Mouse (Mus musculus) erythroblast, embryonic 14.5 days (primary cell): ENCODE measurements at regions not wholly inside any gene's neighbourhood (a gene's known extent, or its start where the extent isn't known, plus 50 kb on each side); places are given as distances from the start of the nearest gene placed in this dataset.

ENCODE experiments used
- H3K27me3 ChIP-seq: 2 replicates; pipeline ENCODE4 v1.6.1; 2012; ENCODE audit warnings: inconsistent platforms; ENCODE audit not compliant: control insufficient read depth
- H3K36me3 ChIP-seq: 2 replicates; pipeline ENCODE4 v1.6.1; 2012; ENCODE audit warnings: mild to moderate bottlenecking, inconsistent platforms; ENCODE audit not compliant: control insufficient read depth
- H3K4me1 ChIP-seq: 2 replicates; pipeline ENCODE4 v1.6.1; 2012; ENCODE audit warnings: inconsistent platforms; ENCODE audit not compliant: control insufficient read depth
- H3K4me3 ChIP-seq: replicated peaks from 2 replicates; pipeline ENCODE3; 2012; ENCODE audit warnings: moderate library complexity, mild to moderate bottlenecking, inconsistent platforms
- H3K9me3 ChIP-seq: 2 replicates; pipeline ENCODE4 v1.6.1; 2012; ENCODE audit warnings: low read length, inconsistent platforms, mixed read lengths; ENCODE audit not compliant: control insufficient read depth
- GATA1 ChIP-seq: IDR thresholded peaks from 2 replicates; pipeline ENCODE4 v1.6.1; 2012; ENCODE audit warnings: low read length, inconsistent platforms, mixed read lengths
- TAL1 ChIP-seq: IDR thresholded peaks from 3 replicates; pipeline ENCODE4 v1.6.1; 2012; ENCODE audit warnings: low read length, inconsistent platforms, mixed read lengths

DNA sequence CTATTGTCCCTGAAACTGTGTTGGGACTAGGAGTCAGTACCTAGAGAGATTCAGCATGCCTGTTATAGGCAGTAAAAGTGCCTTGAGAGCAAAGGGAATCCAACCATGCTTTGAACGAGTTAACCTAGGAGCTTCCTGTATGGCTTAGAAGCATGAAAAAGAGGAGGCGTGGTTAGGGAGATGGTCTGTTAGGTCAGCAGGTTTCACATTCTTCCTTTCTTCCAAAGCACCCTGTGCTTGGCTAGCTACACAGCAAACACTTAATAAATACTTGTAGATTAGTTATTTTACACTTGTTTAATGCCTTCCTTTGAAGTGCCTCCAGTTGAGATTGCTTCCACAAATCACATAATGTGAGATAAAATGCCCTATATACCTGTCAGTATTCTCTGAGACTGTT, 284.9 kb upstream of the Adgra3 start:
- Histone ChIP-seq H3K4me3 (no peak overlapping the region), H3K36me3 (no peaks in the 10 kb centered on the region), H3K27me3 (no peaks in the 10 kb centered on the region), H3K4me1 (no peaks in the 10 kb centered on the region), H3K9me3 (no peaks in the 10 kb centered on the region)
- TF ChIP-seq TAL1, result no peak
- no peak for TF ChIP-seq GATA1

DNA sequence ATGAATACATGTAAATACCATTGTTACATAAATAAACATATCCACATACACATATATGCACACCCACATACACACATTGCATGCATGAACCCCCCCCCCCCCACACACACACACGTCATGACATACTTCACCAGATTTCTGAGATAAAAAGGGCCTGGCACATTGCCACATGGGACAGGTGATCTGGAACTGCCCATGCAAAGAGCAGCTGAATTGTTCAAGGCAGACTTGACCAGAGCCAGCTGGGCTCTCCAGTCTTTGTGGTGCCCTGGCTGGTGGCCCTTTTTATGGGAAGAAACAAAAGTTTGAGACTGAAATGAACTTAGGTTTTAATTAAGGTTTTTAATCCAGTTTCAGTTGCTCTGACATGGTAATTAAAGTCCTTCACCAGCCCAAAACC, 250.7 kb upstream of the Adgra3 start:
- H3K27me3 ChIP-seq, result no peaks in the 10 kb centered on the region
- no peaks in the 10 kb centered on the region for H3K9me3 ChIP-seq
- H3K4me3 ChIP-seq, result no peak overlapping the region
- H3K36me3 ChIP-seq, result no peaks in the 10 kb centered on the region
- TF ChIP-seq GATA1 (no peak), TAL1 (no peak)
- no peaks in the 10 kb centered on the region for H3K4me1 ChIP-seq

DNA sequence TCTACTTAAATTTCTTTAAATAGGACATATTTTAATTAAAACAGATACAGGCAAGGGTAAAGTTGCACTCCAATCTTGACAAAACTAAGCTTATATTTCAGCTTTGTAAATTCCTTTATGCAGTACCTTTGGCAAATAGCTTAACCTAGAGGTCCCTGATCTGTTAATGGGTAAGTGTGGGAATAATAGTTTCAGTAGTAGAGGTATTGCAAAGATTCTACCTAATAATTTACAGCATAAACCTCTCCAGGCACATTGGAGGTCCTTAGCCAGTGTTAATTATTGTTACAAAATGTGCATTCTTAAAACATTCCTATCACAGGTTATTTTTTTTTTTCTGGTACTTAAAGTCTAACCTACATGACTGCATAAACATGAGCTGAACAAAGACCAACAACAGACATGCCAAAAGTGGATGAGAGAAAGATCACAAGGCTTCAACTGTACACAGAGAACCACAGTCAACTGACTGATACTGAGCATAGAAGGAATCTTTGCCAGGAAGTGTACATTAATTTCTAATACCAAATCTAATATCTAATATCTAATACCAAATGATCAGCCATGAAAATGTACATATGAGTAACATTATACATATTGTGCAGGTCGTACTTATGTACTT, 245.2 kb upstream of the Adgra3 start:
- H3K36me3 ChIP-seq, result no peaks in the 10 kb centered on the region
- no peaks in the 10 kb centered on the region for H3K4me1 ChIP-seq
- H3K4me3 ChIP-seq, result no peak overlapping the region
- no peaks in the 10 kb centered on the region for H3K27me3 ChIP-seq
- TF ChIP-seq TAL1 (no peak), GATA1 (no peak)
- no peaks in the 10 kb centered on the region for H3K9me3 ChIP-seq

DNA sequence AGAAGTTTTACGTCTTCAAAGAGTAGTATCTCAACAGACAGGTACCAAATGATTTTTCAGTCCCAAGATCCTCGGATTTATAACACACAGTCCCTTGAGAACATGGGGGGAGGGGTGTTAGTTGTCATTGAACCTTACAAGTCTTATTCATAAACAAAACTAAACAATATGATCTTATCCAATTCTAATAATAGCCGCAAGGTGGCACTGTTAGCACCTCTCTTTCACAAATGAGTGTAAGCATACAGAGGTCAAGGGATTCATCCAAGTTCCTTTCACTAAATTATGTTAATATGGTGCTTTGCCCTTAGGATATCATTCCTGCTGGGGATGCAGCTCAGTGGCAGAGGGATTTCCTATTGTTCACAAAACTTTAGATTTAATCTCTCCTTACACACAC, 235.0 kb upstream of the Adgra3 start:
- H3K9me3 ChIP-seq, result no peaks in the 10 kb centered on the region
- H3K4me1 ChIP-seq, result no peaks in the 10 kb centered on the region
- H3K36me3 ChIP-seq, result no peaks in the 10 kb centered on the region
- H3K4me3 ChIP-seq, result no peak overlapping the region
- no peaks in the 10 kb centered on the region for H3K27me3 ChIP-seq
- no peak for TF ChIP-seq GATA1
- no peak for TF ChIP-seq TAL1

DNA sequence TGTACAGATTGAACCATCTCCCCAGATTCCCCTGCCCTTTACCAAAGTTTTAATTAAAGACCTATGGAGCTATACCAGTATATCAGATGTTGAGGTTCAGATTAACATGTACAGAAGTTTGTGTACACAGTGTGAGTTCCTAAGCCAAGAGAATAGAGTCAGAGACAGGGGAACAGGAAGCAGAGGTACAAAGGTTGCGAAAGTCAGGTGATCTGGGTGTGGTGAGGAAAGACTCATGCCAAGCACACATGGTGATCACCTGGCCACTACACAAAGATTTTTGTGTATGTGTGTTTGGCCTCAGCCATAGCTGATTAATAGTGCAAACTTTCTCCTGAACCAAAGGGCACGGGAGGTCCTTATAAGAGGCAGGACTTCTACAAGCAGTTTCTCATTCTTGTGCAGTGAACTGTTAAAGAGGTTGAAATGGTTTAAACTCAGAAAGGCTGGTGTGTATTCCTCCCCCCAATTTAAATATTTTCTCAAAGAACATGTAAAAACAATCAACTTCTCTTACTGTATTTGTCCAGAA, 232.1 kb upstream of the Adgra3 start:
- no peak for TF ChIP-seq TAL1
- TF ChIP-seq GATA1, result no peak
- H3K9me3 ChIP-seq, result no peaks in the 10 kb centered on the region
- H3K27me3 ChIP-seq, result no peaks in the 10 kb centered on the region

DNA sequence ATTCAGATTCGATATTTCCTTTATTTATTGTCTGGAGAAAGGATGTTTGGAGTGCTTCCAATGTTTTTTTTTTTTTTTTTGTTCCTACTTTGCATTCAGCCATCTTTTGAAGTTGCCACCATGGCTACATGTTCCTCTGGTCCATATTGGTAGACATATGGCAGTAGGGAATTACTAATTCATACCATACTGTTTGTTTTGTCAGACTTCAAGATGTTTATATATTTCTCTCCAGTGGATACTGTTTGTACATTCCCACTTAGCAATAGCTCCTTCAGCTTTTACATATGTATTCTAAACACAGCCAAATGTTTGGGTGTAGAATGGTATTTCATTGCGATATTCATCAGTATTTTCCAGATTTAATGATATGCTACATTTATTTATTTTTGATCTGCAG, 201.6 kb upstream of the Adgra3 start:
- Histone ChIP-seq H3K4me3 (no peak overlapping the region), H3K4me1 (no peaks in the 10 kb centered on the region), H3K9me3 (no peaks in the 10 kb centered on the region), H3K27me3 (no peaks in the 10 kb centered on the region), H3K36me3 (no peaks in the 10 kb centered on the region)
- no peak for TF ChIP-seq GATA1
- no peak for TF ChIP-seq TAL1

More for the DNA sequence above, 232.1 kb upstream of the Adgra3 start:
- no peaks in the 10 kb centered on the region for H3K4me1 ChIP-seq
- H3K36me3 ChIP-seq, result no peaks in the 10 kb centered on the region
- H3K4me3 ChIP-seq, result no peak overlapping the region

DNA sequence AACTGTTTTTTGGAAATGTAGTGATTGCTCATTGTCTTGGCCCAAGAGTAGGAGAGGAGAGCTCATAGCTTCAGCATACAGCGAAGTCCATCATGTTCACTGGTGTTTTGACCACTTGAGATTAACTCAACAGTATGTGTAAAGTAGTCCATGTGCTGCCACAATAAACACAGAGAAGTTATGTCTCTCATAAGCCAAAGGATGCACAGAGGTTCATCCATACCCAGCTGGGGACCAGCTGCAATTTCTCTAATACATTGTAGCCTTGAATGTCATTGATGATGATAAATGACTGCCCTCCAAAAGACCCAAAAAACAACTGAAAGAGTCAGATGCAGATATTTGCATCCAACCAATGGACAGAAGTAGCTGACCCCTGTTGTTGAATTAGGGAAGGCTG, 199.2 kb upstream of the Adgra3 start:
- Histone ChIP-seq H3K9me3 (no peaks in the 10 kb centered on the region), H3K36me3 (no peaks in the 10 kb centered on the region), H3K4me1 (no peaks in the 10 kb centered on the region), H3K4me3 (no peak overlapping the region), H3K27me3 (no peaks in the 10 kb centered on the region)
- TF ChIP-seq TAL1, result no peak
- TF ChIP-seq GATA1, result no peak

DNA sequence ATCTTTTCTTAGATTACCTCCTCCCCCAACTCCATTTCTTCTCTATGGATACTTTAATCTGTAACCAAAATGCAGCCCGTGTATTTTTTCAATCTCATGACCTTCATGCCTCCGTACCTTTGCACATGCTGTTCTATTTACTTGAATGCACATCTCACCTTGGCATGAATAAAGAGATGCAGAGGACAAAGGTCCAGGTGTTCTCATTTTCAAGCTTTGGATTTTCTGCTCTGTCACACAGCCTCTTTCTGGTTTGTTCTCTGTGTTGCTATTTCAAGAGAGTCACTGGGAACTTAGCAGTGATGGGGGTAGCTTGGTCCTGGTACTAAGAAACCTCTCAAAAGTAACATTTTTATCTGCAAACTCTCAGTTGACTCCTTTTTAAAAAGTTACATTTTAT, 175.3 kb upstream of the Adgra3 start:
- Histone ChIP-seq H3K4me3 (no peak overlapping the region), H3K36me3 (no peaks in the 10 kb centered on the region), H3K27me3 (no peaks in the 10 kb centered on the region), H3K9me3 (no peaks in the 10 kb centered on the region), H3K4me1 (no peaks in the 10 kb centered on the region)
- TF ChIP-seq GATA1 (no peak), TAL1 (no peak)

DNA sequence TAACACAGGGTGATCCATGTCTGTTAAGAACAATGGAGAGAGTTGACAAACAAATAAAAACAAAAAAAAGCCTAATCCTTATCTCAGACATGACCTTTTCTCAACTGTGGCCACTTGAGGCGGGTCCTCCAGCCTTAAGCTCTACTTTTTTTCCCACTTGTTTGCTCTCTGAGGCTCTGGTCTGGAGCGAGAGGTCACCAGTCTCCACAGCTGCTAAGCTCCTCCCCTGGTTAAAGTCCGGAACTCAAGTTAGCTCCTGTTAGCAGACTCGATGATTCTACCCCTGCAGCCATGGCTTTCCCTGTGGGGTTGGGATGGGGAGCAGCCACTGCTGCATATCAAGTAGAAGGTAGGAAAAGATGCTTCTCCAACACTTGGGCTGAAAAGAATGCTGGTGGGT, 158.2 kb upstream of the Adgra3 start:
- Histone ChIP-seq H3K9me3 (no peaks in the 10 kb centered on the region), H3K27me3 (no peaks in the 10 kb centered on the region), H3K4me1 (no peaks in the 10 kb centered on the region), H3K36me3 (no peaks in the 10 kb centered on the region), H3K4me3 (no peak overlapping the region)
- no peak for TF ChIP-seq TAL1
- no peak for TF ChIP-seq GATA1

DNA sequence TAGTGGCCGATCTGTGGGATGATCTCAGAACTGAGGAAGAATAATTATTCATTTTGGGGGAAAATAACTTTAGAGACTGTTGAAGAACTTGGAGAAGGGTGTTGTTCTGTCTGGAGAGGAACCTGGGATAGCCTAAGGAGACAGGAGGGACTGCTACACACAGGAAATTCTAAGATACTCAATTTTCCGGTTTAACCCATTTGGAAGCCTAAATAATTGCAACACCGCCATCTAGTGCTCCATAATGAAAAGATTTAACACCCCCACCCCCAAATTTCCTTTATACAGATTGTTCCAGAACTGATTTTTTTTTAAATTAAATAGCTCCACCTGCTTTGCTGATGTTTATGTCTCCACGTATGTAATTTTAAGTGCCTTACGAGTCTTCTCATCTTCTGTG, 157.2 kb upstream of the Adgra3 start:
- H3K36me3 ChIP-seq, result no peaks in the 10 kb centered on the region

More for the DNA sequence above, 157.2 kb upstream of the Adgra3 start:
- H3K27me3 ChIP-seq, result no peaks in the 10 kb centered on the region
- no peaks in the 10 kb centered on the region for H3K4me1 ChIP-seq
- H3K4me3 ChIP-seq, result no peak overlapping the region
- H3K9me3 ChIP-seq, result no peaks in the 10 kb centered on the region
- TF ChIP-seq GATA1, result no peak
- no peak for TF ChIP-seq TAL1
